Mouse (Mus musculus) erythroblast, adult 5-6 weeks (primary cell): ENCODE measurements around the gene Ndufs5. TPM values are rescaled to one million over a fixed set of nuclear protein-coding genes. Genes with fewer than 3 reads are reported as not detected.

Source experiments
- ATAC-seq: replicated peaks from 2 replicates; pipeline ENCODE4 v1.8.0; 2016; ENCODE audit warnings: moderate number of reproducible peaks, mild to moderate bottlenecking, moderate TSS enrichment, inconsistent platforms; ENCODE audit not compliant: poor library complexity, low FRiP score, severe bottlenecking
- total RNA-seq, 2 experiments: library from RNA; stranded (forward) in 1 of 2; stranded (reverse) in 1 of 2; fragments of 150-400 nt in 1 of 2; fragments of 200-764, 138-1000 nt in 1 of 2; gene quantifications; 2 replicates each; pipeline versions ENCODE4 v1.2.3 to v1.2.4; 2015 to 2017; ENCODE audit warnings: low replicate concordance in 2 of 2

The Ndufs5 gene
- total RNA-seq, 2 experiments from 2014 or later: 27.9 to 32.9 TPM

GRCm38 (mm10) chr4:123662914-123663687 is 54.9 kb downstream of the Ndufs5 start:
- ATAC-seq: peak; percentile 33; the same call in 1 of the 2 replicates

Other genes with a start within 250 kb of the Ndufs5 start
- 48.5 and 52.5 TPM in 2 replicates for gene Macf1, start 33.8 kb downstream of the Ndufs5 start, total RNA-seq (2015; ENCODE audit: low replicate concordance)
- gene Macf1, start 33.8 kb downstream of the Ndufs5 start, total RNA-seq (2017; ENCODE audit: low replicate concordance): 65.5 and 81.0 TPM in 2 replicates
- gene Akirin1, start 32.1 kb upstream of the Ndufs5 start, total RNA-seq (2015; ENCODE audit: low replicate concordance): 17.5 and 27.4 TPM in 2 replicates
- gene Akirin1, start 32.1 kb upstream of the Ndufs5 start, total RNA-seq (2017; ENCODE audit: low replicate concordance): 9.3 and 34.0 TPM in 2 replicates
- gene Rhbdl2, start 69.7 kb upstream of the Ndufs5 start, total RNA-seq (2015; ENCODE audit: low replicate concordance): not detected in 2 replicates
- not detected in 2 replicates for gene Rhbdl2, start 69.7 kb upstream of the Ndufs5 start, total RNA-seq (2017; ENCODE audit: low replicate concordance)
- gene 4933427I04Rik, start 141.5 kb upstream of the Ndufs5 start, total RNA-seq (2015; ENCODE audit: low replicate concordance): not detected in 2 replicates
- gene 4933427I04Rik, start 141.5 kb upstream of the Ndufs5 start, total RNA-seq (2017; ENCODE audit: low replicate concordance): not detected in 2 replicates
- gene Mycbp, start 186.6 kb upstream of the Ndufs5 start, total RNA-seq (2015; ENCODE audit: low replicate concordance): 3.7 and 9.6 TPM in 2 replicates
- 1.4 and 11.9 TPM in 2 replicates for gene Mycbp, start 186.6 kb upstream of the Ndufs5 start, total RNA-seq (2017; ENCODE audit: low replicate concordance)
- 6.7 and 20.7 TPM in 2 replicates for gene Rragc, start 199.2 kb upstream of the Ndufs5 start, total RNA-seq (2015; ENCODE audit: low replicate concordance)
- gene Rragc, start 199.2 kb upstream of the Ndufs5 start, total RNA-seq (2017; ENCODE audit: low replicate concordance): 12.7 and 14.4 TPM in 2 replicates
- gene 4930535I16Rik, start 199.8 kb upstream of the Ndufs5 start, total RNA-seq (2015; ENCODE audit: low replicate concordance): not detected in 2 replicates
- not detected in 2 replicates for gene 4930535I16Rik, start 199.8 kb upstream of the Ndufs5 start, total RNA-seq (2017; ENCODE audit: low replicate concordance)